Mouse (Mus musculus) midbrain, postnatal 0 days (tissue): ENCODE measurements around the gene Maml3. TPM values are rescaled to one million over a fixed set of nuclear protein-coding genes. Genes with fewer than 3 reads are reported as not detected.

ENCODE experiments used
- ATAC-seq: fragments of 200-750 bp; cut with Nextera tagmentation; 2 replicates; pipeline ENCODE4 v1.8.0; 2017; ENCODE audit warnings: moderate number of reproducible peaks, mild to moderate bottlenecking, moderate TSS enrichment, moderate library complexity; ENCODE audit not compliant: low FRiP score
- DNase-seq: peaks from one replicate; pipeline ENCODE4 v3.0.0-alpha.2; 2015; ENCODE audit warnings: low spot score
- H3K27ac ChIP-seq: fragments of 300-500 bp; sonication (generic); 2 replicates; pipeline ENCODE4 v1.5.1; 2014; ENCODE audit warnings: low read depth, mild to moderate bottlenecking, low read length, mixed read lengths
- H3K27me3 ChIP-seq: fragments of 300-500 bp; sonication (generic); 2 replicates; pipeline ENCODE4 v1.6.1; 2014; ENCODE audit warnings: low read length, control low read depth, mixed read lengths; ENCODE audit not compliant: insufficient read depth
- H3K36me3 ChIP-seq: fragments of 300-500 bp; sonication (generic); 2 replicates; pipeline ENCODE4 v1.6.1; 2014; ENCODE audit warnings: low read length, control low read depth, mixed read lengths; ENCODE audit not compliant: insufficient read depth
- H3K4me1 ChIP-seq: fragments of 300-500 bp; sonication (generic); 2 replicates; pipeline ENCODE4 v1.6.1; 2014; ENCODE audit warnings: mild to moderate bottlenecking, control low read depth, antibody characterized with exemption, low read length, mixed read lengths; ENCODE audit not compliant: insufficient read depth
- H3K4me2 ChIP-seq: fragments of 300-500 bp; sonication (generic); 2 replicates; pipeline ENCODE4 v1.6.1; 2014; ENCODE audit warnings: low read depth, mild to moderate bottlenecking, low read length, mixed read lengths; ENCODE audit not compliant: poor library complexity, severe bottlenecking
- H3K4me3 ChIP-seq: fragments of 300-500 bp; sonication (generic); 2 replicates; pipeline ENCODE4 v1.5.1; 2014; ENCODE audit warnings: low read depth, mild to moderate bottlenecking, low read length, moderate library complexity
- H3K9ac ChIP-seq: fragments of 300-500 bp; sonication (generic); replicated peaks from 2 replicates; pipeline ENCODE4 v1.6.1; 2014; ENCODE audit warnings: mild to moderate bottlenecking, low read length, moderate library complexity, mixed read lengths; ENCODE audit not compliant: poor library complexity, severe bottlenecking
- H3K9me3 ChIP-seq: fragments of 300-500 bp; sonication (generic); 2 replicates; pipeline ENCODE4 v1.6.1; 2016; ENCODE audit warnings: low read length, control low read depth
- CTCF ChIP-seq: IDR thresholded peaks from 2 replicates; pipeline ENCODE4 v1.5.1; 2016; ENCODE audit warnings: antibody characterized with exemption, mild to moderate bottlenecking
- WGBS: fragments of 180-500 bp; shearing (Covaris S2); extraction: QIAGEN DNeasy Blood & Tissue Kit; methylation state at CpG from one replicate; pipeline ENCODE4 v1.1.7; 2014; 5-methylcytosine and 5-hydroxymethylcytosine counted together
- polyA plus RNA-seq: library from polyadenylated mRNA; unstranded; fragments of >200 nt; fragmentation: Nextera tagmentation; extraction: Ambion mirVana; gene quantifications from 2 replicates; pipeline ENCODE4 v1.2.1, GENCODE M21; 2015
- total RNA-seq: library from RNA; depleted of rRNA; stranded (reverse); fragments of >200 nt; gene quantifications from 2 replicates; pipeline ENCODE4 v1.2.3, GENCODE M21; 2014

The Maml3 gene
- total and polyA plus RNA-seq, 2 experiments from 2014 or later = 3.9 to 20.2 TPM

GRCm38 (mm10) chr3:51861631-51862030 lies 243.2 kb downstream of the Maml3 start:
- Histone ChIP-seq H3K4me1 (no peaks in the 10 kb centered on the region), H3K9me3 (no peaks in the 10 kb centered on the region), H3K9ac (no peak overlapping the region), H3K4me3 (no peak overlapping the region), H3K27ac (no peak overlapping the region), H3K4me2 (no peak overlapping the region), H3K36me3 (0 out of 2 replicates have a peak, but pooled peaks cover 3% of the 10 kb centered on the region), H3K27me3 (no peaks in the 10 kb centered on the region)
- DNase-seq = no peak
- ATAC-seq = no peak
- TF ChIP-seq CTCF = no peak
- WGBS = 70% methylated on average over 9 of the region's 9 CpGs

GRCm38 (mm10) chr3:51860458-51860857 lies 244.4 kb downstream of the Maml3 start:
- Histone ChIP-seq H3K9me3 (no peaks in the 10 kb centered on the region), H3K27me3 (no peaks in the 10 kb centered on the region), H3K4me2 (no peak overlapping the region), H3K4me1 (no peaks in the 10 kb centered on the region), H3K27ac (no peak overlapping the region), H3K4me3 (no peak overlapping the region), H3K36me3 (0 out of 2 replicates have a peak, but pooled peaks cover 3% of the 10 kb centered on the region), H3K9ac (no peak overlapping the region)
- no peak for ATAC-seq
- no peak for DNase-seq
- no peak for TF ChIP-seq CTCF
- 90% methylated on average over 7 of the region's 7 CpGs for WGBS

GRCm38 (mm10) chr3:51859208-51859607 lies 245.7 kb downstream of the Maml3 start:
- ATAC-seq (no peak), DNase-seq (no peak)
- no peak overlapping the region for H3K4me2 ChIP-seq
- H3K27ac ChIP-seq = no peak overlapping the region
- no peak for TF ChIP-seq CTCF
- no peak overlapping the region for H3K4me3 ChIP-seq
- H3K4me1 ChIP-seq = no peaks in the 10 kb centered on the region
- no peaks in the 10 kb centered on the region for H3K27me3 ChIP-seq
- H3K9ac ChIP-seq = no peak overlapping the region
- no peaks in the 10 kb centered on the region for H3K9me3 ChIP-seq
- no peaks in the 10 kb centered on the region for H3K36me3 ChIP-seq
- WGBS = 77% methylated on average over 2 of the region's 2 CpGs

GRCm38 (mm10) chr3:51854152-51854551 lies 250.7 kb downstream of the Maml3 start:
- H3K36me3 ChIP-seq = no peaks in the 10 kb centered on the region
- no peak overlapping the region for H3K4me2 ChIP-seq
- H3K4me1 ChIP-seq = no peaks in the 10 kb centered on the region
- DNase-seq = no peak
- no peak for TF ChIP-seq CTCF
- 71% methylated on average over 10 of the region's 10 CpGs for WGBS
- no peak for ATAC-seq
- H3K27ac ChIP-seq = no peak overlapping the region
- no peak overlapping the region for H3K9ac ChIP-seq
- H3K4me3 ChIP-seq = no peak overlapping the region
- H3K9me3 ChIP-seq = no peaks in the 10 kb centered on the region
- H3K27me3 ChIP-seq = no peaks in the 10 kb centered on the region

GRCm38 (mm10) chr3:51853610-51854009 lies 251.3 kb downstream of the Maml3 start:
- peak; percentile 40 for DNase-seq
- 58% methylated on average over 7 of the region's 7 CpGs for WGBS
- Histone ChIP-seq H3K4me3 (no peak overlapping the region), H3K9ac (no peak overlapping the region), H3K4me1 (no peaks in the 10 kb centered on the region), H3K9me3 (no peaks in the 10 kb centered on the region), H3K27me3 (no peaks in the 10 kb centered on the region), H3K27ac (no peak overlapping the region), H3K36me3 (no peaks in the 10 kb centered on the region), H3K4me2 (no peak overlapping the region)
- no peak for ATAC-seq
- TF ChIP-seq CTCF = no peak

- no peak for DNase-seq
- no peak overlapping the region for H3K9ac ChIP-seq
- WGBS = 82% methylated on average over 3 of the region's 3 CpGs
- no peaks in the 10 kb centered on the region for H3K36me3 ChIP-seq
- H3K4me1 ChIP-seq = no peaks in the 10 kb centered on the region
- ATAC-seq = no peak
- H3K27ac ChIP-seq = no peak overlapping the region
- no peaks in the 10 kb centered on the region for H3K9me3 ChIP-seq
- no peak overlapping the region for H3K4me3 ChIP-seq
- peak; percentile 50 for TF ChIP-seq CTCF
- no peak overlapping the region for H3K4me2 ChIP-seq
- no peaks in the 10 kb centered on the region for H3K27me3 ChIP-seq
These were observed 252.2 kb downstream of the Maml3 start for GRCm38 (mm10) chr3:51852692-51853091.
